Mouse (Mus musculus) ZHBTc4 (cell line): ENCODE results near the gene Dnah3.
A peak's percentile ranks its signal among the peaks of the same experiment; 100 is the strongest.

Source experiments
- DNase-seq: peaks from one replicate; pipeline ENCODE4 v3.0.0-alpha.2; 2011; ENCODE audit warnings: low read depth, low spot score

Gene Dnah3

DNA sequence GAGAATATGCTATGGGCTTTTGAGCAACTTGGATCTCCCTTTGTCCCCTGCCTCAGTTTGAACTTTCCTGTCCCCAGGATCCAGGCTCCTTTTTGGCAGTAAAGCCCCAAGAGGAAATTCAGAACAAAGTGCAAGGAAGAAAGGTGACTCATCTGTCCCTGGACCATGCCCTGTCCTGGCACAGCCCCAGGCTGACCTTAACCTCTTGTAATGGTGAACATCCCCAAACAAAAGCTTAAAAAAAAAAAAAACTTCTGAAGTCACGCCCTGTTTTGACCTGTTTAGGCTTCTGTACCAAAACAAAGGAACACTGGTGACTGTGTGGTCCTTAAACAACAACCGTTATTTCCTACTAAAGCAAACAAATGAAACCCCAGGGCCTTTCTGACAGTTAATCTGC, 153.5 kb downstream of the Dnah3 start:
- DNase-seq = peak; percentile 56

- no peak for DNase-seq
Observed at GRCm38 (mm10) chr7:119937036-119937435, 158.0 kb downstream of the Dnah3 start.

DNA sequence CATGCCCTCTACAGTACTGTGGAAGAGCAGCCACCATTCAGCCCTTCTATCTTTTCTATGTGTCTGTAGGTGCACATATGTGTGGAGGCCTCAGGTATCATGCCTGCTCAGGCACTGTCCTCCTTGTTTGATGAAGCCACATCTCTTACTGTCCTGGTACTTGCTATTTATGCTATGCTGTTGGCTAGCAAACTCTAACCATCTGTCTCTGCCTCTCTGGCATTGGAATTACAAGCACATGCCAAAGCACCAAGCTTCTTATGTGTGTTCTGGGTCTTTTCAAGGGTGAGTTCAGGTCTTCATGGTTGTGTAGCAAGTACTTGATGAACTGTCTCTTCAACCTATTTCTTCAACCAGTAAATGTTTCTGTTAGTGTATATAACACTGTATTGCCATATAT, 158.8 kb downstream of the Dnah3 start:
- no peak for DNase-seq

- no peak for DNase-seq
Observed at GRCm38 (mm10) chr7:119928783-119929440, 166.2 kb downstream of the Dnah3 start.

DNA sequence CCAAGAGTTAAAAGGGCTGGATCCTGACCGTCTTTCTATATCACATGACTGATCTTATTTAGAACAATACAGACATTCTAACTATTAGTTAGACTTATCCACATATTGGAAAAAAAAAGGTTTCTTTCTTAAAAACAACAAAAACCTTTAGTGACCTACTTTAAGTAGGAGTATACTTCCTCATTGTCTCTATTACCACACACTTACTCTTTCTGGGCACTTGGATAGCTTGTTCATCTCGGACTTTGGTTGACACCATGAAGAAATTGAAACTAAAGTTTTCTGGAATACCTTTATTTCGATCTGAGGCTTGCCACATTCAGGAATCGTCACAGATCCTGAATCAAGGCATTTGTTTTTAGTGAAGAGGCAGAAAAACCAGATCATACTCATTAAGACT, 174.0 kb downstream of the Dnah3 start:
- DNase-seq = no peak

DNA sequence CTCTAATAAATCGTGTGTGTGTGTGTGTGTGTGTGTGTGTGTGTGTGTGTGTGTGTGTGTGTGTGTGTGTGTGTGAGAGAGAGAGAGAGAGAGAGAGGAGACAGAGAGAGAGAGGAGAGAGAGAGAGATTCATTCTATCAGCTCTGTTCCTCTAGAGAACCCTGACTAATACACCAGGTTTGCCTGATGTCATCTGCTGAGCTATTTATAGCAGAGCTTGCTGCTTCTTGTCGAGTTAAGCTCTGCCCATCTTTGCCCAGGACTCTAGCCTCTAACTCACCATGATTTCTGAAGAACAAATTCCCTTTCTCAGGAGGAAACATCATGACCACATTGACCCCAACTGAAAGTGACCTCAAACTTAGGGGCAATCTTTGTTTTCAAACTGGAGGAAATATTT, 174.6 kb downstream of the Dnah3 start:
- DNase-seq = no peak

- no peak for DNase-seq
Observed at GRCm38 (mm10) chr7:119911727-119912126, 183.4 kb downstream of the Dnah3 start.

DNA sequence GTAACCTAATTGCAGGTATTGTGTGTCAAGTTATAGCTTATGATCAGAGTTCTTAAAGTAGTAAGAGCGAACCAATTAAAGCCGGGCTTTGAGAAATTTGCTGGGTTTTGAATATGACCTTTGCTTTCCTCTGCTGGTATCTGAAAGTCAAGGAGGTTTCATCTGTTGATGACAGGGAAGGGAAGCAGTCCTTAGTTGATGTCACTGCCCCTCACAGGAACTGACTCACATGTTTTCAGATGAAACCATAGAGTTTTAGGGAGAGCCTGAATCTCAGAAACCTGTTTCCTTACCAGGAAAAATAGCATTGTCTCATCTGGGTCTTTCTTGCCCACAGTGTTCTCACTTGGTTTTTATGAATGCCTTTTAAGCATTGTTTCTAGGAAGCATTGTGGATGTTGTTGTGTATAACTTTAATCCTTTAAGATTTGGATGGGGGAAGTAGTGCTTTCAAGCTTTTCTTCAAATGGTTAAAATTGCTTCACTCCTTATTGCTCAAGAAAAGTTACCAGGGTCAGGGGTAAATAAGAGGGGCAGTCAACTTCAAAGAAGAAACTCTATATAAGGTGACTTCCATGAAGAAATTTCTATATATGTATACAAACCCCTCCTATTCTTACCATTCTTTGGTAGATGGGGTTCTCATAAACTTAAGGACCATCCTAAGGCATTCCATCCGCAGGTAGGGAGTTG, 188.4 kb downstream of the Dnah3 start:
- no peak for DNase-seq

- no peak for DNase-seq
Observed at GRCm38 (mm10) chr7:119899386-119900057, 195.6 kb downstream of the Dnah3 start.

DNA sequence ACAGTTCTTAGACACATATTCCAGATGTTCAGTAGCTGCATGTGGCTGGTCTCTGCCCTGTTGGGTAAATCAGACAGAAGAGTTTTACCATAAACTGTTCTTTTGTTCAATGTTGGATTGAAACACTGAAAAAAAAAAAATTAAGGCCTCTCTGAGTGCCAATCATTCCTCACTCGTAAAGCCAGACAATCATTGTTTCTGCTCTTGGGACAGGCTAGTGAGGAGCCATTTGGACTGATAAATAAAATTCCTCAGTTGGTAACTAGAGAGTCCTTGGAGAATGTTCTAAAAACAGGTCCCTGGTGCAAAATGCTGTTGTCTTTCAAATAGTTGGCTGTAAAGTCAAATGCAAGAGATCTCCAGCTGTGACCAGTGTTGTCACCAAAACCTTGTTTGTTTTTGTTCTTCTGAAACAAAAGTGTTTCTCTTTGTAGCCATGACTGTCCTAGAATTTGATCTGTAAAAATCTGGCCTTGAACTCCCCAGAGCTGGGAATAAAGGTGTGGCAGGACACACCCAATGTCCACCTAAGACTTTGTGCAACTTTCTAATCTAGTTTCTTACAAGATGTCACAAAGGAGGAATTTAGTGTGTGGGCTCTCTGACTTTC, 196.7 kb downstream of the Dnah3 start:
- DNase-seq = peak; percentile 82

DNA sequence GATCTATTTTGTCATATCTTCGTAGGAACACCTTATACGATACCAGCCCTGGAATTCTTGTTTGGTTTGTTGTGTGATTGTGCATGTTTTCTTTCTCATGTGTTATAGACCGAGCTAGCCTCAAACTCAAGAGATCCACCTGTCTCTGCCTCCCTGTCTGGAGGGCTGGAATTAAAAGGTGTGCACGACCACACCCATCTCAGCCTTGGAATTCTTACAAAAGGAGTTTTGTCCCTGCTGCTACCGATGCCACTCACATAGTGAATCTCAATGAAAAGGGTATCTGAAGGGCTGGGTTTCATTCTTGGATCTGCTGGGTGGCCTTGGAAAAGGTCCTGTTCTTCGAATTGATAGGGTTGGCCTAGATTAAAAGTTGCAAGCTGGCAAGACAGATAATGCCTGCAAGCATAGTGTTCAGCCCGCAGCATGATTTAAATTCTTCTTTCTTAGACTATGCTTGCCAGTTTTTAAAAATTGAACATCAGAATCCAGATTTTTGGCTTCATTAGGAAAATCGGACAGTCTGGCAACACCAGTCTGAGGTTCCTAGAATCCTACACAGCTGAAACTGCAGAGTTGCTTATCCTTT, 197.5 kb downstream of the Dnah3 start:
- peak; percentile 62 for DNase-seq

GRCm38 (mm10) chr7:119895639-119896512, 199.2 kb downstream of the Dnah3 start, which contains the start of the genes Lyrm1 and Dcun1d3:
Lyrm1 (plus strand) TSS chr7:119895861.
Dcun1d3 (minus strand) TSS chr7:119896298.
- DNase-seq = peak; percentile 100

DNA sequence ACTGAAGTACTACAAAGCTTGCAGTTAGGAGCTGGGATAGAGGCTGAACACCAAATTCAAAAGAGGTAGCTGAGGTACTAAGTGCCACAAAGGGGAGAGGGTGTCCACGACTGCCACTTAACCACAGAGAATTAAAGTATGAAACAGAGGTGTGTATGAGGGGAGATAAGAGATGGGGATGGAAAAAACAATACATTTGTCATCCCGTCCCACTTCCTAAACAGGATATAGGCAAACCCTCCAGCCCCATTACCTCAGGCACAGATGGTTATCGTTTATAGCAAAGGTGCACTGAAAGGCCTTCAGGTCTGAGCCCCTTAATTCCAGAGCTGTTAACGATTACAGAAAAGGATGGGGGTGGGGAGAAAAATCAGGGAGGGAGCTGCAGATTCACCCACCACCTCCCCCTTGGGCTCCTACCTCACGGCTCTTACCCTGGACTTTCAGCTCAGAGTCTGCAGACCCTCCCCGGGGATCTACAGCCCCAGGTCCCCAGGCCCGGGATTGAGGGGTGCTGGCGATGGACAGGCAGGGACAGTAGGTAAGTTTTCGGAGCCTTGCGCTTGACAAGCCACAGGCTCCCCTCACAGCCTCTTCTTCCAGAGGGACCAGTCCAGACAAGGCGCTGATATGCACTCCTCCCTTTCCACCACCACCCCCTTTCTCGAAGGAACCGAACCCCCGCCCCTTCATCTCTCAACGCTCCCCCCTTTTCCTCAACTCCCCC, 200.1 kb downstream of the Dnah3 start:
- DNase-seq = peak; percentile 7

DNA sequence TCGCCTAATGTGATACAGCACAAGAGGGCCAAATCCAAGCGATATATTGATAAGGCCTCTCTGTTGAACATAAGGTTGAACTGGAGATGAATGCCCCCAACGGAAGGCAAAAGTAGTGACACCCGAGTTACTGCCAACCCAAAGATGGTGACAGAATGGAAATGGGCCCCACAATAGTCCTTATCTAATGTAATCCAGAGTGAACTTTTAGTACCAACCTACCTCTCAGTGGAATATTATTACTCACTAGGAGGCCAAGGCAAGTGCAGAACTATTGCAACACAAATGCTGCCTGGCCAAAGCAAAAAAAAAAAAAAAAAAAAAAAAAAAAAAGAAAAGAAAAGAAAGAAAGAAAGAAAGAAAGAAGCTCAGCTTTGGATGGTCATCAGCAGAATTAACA, 202.3 kb downstream of the Dnah3 start:
- no peak for DNase-seq

DNA sequence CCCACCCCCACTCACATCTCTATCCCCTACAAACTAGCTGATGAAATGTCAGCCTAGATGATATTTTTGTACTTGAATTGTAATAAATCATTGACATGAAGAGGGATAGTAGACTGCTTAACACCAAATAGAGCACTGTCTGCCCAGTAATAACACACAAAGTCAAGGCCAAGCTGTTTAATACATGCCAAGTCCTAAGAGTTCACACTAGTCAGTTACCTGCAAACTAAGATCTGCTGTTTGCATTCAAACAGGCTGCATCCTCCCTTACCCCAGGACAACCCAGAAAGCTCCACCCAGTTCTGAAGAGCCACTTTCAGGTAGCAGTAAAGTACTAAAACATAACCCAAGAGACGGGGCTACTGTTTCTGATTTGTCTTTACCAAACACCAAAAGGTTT, 202.9 kb downstream of the Dnah3 start:
- no peak for DNase-seq

DNA sequence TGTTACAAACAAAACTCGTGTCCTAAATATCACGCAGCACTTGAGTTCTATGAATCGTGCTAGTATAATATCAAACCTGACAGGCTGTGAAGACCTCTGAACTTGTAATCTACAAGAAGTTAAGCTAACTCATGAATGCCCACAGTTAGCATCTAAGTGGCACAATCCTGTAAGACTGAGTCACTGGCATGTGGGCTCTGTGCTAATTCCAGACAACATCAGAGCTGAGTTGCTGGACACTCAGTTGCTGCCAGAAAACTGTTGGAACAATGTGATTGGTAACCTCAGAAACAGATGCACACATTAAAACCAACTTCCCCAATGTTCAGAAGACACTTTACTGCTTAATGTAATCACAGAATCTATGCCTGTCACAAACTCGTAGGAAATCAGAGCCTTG, 207.2 kb downstream of the Dnah3 start:
- no peak for DNase-seq

GRCm38 (mm10) chr7:119881229-119881628, 213.9 kb downstream of the Dnah3 start:
- no peak for DNase-seq

- DNase-seq = no peak
Observed at GRCm38 (mm10) chr7:119880345-119880744, 214.7 kb downstream of the Dnah3 start.

DNA sequence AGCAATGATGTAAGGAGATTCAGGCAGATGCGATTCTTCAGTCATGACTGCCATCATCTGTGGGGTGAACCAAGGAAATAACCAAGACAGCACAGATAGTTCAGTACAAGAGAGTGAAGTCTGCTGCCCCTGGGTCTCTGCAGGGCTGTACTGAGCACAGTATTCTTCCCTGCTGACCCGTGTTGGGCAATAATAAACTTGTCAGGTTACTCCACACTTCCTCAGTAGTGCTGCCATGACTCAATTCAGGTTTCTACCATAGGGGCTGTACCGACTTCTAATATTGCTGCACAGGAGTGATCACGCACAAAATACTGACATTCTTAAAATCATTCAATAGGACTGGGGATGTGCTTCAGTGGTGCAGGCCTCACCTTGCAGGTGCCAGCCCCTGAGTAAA, 215.9 kb downstream of the Dnah3 start:
- DNase-seq = no peak

DNA sequence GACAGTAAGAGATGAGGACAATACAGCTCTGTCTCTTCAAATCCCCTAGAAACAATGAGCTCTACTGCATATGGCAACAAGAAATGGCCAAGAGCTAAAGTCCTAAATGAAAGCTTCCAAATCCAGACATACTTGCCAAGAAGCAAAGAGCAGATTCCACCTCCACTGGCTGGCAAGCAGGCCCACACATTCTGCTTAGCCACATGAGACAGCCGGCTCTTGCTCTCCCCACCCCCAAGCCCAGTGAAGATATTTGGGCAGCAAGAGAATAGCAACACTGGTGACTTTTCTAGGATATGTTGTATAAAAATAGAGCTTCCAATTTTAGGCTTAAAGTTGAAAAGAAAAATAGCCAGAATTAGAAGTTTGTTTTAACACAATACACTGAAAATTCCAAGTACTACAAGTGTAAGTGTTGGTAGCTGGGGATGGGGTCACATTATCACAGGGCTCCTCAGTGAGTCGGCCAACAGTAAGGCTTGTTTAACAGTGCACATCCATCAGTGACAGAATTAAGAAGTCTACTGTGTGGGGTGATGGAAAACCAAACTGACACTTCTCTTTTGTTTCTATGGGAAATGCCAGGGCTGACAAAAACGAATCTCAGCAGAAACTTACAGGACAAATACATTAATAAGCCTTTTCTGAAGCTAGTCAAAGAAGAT, 219.2 kb downstream of the Dnah3 start:
- DNase-seq = no peak
